Mouse (Mus musculus): ENCODE measurements around the gene Npcd.

DNA sequence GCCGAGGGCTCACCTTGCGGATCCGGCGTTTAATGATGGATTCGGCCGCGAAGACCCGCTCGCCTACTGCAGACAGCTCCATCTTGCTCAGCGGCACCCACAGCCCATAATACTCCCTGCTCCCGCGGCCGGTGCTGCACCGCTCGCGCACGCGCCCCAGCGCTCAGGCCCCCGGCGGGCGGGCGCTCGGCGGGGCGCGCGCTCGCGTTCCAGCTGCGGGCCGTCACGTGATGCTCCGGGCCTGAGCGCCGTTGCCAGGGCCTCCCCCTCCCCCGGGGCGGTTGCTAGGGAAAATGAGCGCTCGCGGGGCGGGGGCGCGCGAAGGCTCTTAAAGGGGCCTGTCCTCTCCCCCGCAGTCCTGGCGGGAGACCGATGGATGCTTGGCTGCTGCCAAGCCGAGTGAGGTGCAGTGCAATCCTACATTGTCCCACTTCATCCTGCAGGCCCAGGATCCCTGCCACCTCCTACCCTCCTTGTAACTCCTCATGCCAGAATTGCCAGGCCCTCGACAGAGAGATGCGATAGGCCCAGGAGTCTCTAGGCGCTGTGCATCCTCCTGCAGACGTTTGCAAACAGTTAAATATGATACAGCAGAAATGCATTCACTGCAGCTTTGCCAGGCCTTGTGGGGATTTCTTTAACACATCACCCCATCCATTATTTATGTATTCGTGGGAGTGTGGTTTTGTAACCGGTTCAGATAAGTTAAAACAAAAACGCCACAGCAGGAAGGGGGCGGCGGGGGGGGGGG, at the start of gene Npcd, which contains the start of gene Cbx6:
- TF ChIP-seq CTCF (IDR thresholded peaks at IDR 0.05; ENCODE audit: borderline replicate concordance, insufficient read depth, low read depth, low read length): no peak
- TF ChIP-seq POLR2A (IDR thresholded peaks at IDR 0.05; ENCODE audit: borderline replicate concordance, insufficient read depth, low read length): peak; percentile 80
